Mouse (Mus musculus) embryonic facial prominence, embryonic 11.5 days (tissue): ENCODE results near the gene Rab34. TPM values are rescaled to one million over a fixed set of nuclear protein-coding genes. Genes with fewer than 3 reads are reported as not detected.

ENCODE experiments used
- ATAC-seq: fragments of 200-750 bp; cut with Nextera tagmentation; replicated peaks from 2 replicates; pipeline ENCODE4 v1.8.0; 2017; ENCODE audit warnings: low read depth; ENCODE audit not compliant: insufficient number of reproducible peaks, low FRiP score, low TSS enrichment
- DNase-seq: peaks from one replicate; pipeline ENCODE4 v3.0.0-alpha.2; 2015; ENCODE audit warnings: low spot score
- H3K27ac ChIP-seq: fragments of 300-500 bp; sonication (generic); replicated peaks from 2 replicates; pipeline ENCODE4 v1.5.1; 2014; ENCODE audit warnings: mild to moderate bottlenecking, low read depth, low read length, control low read depth
- H3K27me3 ChIP-seq: fragments of 300-500 bp; sonication (generic); 2 replicates; pipeline ENCODE4 v1.6.1; 2014; ENCODE audit warnings: mild to moderate bottlenecking, low read length, moderate library complexity, mixed read lengths; ENCODE audit not compliant: control insufficient read depth, insufficient read depth
- H3K36me3 ChIP-seq: fragments of 300-500 bp; sonication (generic); replicated peaks from 2 replicates; pipeline ENCODE4 v1.6.1; 2014; ENCODE audit warnings: low read depth, mild to moderate bottlenecking, low read length, moderate library complexity, mixed read lengths; ENCODE audit not compliant: control insufficient read depth, insufficient read depth
- H3K4me1 ChIP-seq: fragments of 300-500 bp; sonication (generic); 2 replicates; pipeline ENCODE4 v1.6.1; 2014; ENCODE audit warnings: low read length, mixed read lengths; ENCODE audit not compliant: control insufficient read depth, insufficient read depth
- H3K4me2 ChIP-seq: fragments of 300-500 bp; sonication (generic); 2 replicates; pipeline ENCODE4 v1.6.1; 2014; ENCODE audit warnings: low read depth, mild to moderate bottlenecking, control low read depth, low read length, moderate library complexity
- H3K4me3 ChIP-seq: fragments of 300-500 bp; sonication (generic); 2 replicates; pipeline ENCODE4 v1.5.1; 2014; ENCODE audit warnings: low read depth, low read length, control low read depth
- H3K9ac ChIP-seq: fragments of 300-500 bp; sonication (generic); replicated peaks from 2 replicates; pipeline ENCODE4 v1.6.1; 2014; ENCODE audit warnings: mild to moderate bottlenecking, control low read depth, low read length
- H3K9me3 ChIP-seq: fragments of 300-500 bp; sonication (generic); replicated peaks from 2 replicates; pipeline ENCODE4 v1.6.1; 2016; ENCODE audit warnings: mild to moderate bottlenecking, low read length, inconsistent platforms, mixed read lengths; ENCODE audit not compliant: control insufficient read depth
- WGBS: fragments of 180-500 bp; shearing (Covaris S2); extraction: QIAGEN DNeasy Blood & Tissue Kit; methylation state at CpG from one replicate; pipeline ENCODE4 v1.1.7; 2014; 5-methylcytosine and 5-hydroxymethylcytosine counted together
- polyA plus RNA-seq: library from polyadenylated mRNA; unstranded; fragments of >200 nt; fragmentation: Nextera tagmentation; extraction: Ambion mirVana; gene quantifications from 2 replicates; pipeline ENCODE4 v1.2.1, GENCODE M21; 2014

Rab34 gene
- polyA plus RNA-seq, 1 experiment from 2014 or later, result 139 TPM

GRCm38 (mm10) chr11:78178859-78179437 lies 9.3 kb upstream of the Rab34 start:
- H3K4me3 ChIP-seq, result peak overlapping the region; percentile 48
- 1% methylated on average over 29 of the region's 29 CpGs for WGBS
- H3K9me3 ChIP-seq, result no peaks in the 10 kb centered on the region
- peak overlapping the region; percentile 84 for H3K4me2 ChIP-seq
- ATAC-seq (0 out of 2 replicates have a peak, but pooled peaks have one; percentile 4), DNase-seq (peak; percentile 71)
- peak overlapping the region; percentile 88 for H3K27ac ChIP-seq
- peaks cover 7% of the 10 kb centered on the region; the same call in 1 of the 2 replicates for H3K4me1 ChIP-seq
- no peaks in the 10 kb centered on the region for H3K27me3 ChIP-seq
- H3K9ac ChIP-seq, result peak overlapping the region; percentile 73
- peaks cover 16% of the 10 kb centered on the region for H3K36me3 ChIP-seq

GRCm38 (mm10) chr11:78179438-78179999 lies 8.7 kb upstream of the Rab34 start:
- peak overlapping the region; percentile 73 for H3K9ac ChIP-seq
- DNase-seq (no peak), ATAC-seq (no peak)
- H3K36me3 ChIP-seq, result peaks cover 16% of the 10 kb centered on the region
- WGBS, result 30% methylated on average over 8 of the region's 8 CpGs
- H3K9me3 ChIP-seq, result no peaks in the 10 kb centered on the region
- H3K4me1 ChIP-seq, result peaks cover 7% of the 10 kb centered on the region; the same call in 1 of the 2 replicates
- H3K27me3 ChIP-seq, result no peaks in the 10 kb centered on the region
- H3K4me2 ChIP-seq, result peak overlapping the region; percentile 84
- H3K27ac ChIP-seq, result no peak overlapping the region
- H3K4me3 ChIP-seq, result peak overlapping the region; percentile 48

- H3K4me1 ChIP-seq, result peaks cover 7% of the 10 kb centered on the region; the same call in 1 of the 2 replicates
- peak overlapping the region; percentile 6 for H3K4me3 ChIP-seq
- no peak overlapping the region; the same call in none of the 2 replicates for H3K9ac ChIP-seq
- ATAC-seq (no peak), DNase-seq (no peak)
- 77% methylated on average over 6 of the region's 6 CpGs for WGBS
- H3K36me3 ChIP-seq, result peaks cover 16% of the 10 kb centered on the region
- no peaks in the 10 kb centered on the region for H3K27me3 ChIP-seq
- no peaks in the 10 kb centered on the region for H3K9me3 ChIP-seq
- H3K4me2 ChIP-seq, result peak overlapping the region; percentile 13; the same call in 1 of the 2 replicates
- H3K27ac ChIP-seq, result peak overlapping the region; percentile 28; the same call in 1 of the 2 replicates
These were observed 8.0 kb upstream of the Rab34 start for GRCm38 (mm10) chr11:78180081-78180761.

- Histone ChIP-seq H3K36me3 (peaks cover 16% of the 10 kb centered on the region), H3K27ac (no peak overlapping the region), H3K4me3 (peak overlapping the region; percentile 90), H3K4me1 (peaks cover 7% of the 10 kb centered on the region; the same call in 1 of the 2 replicates), H3K9ac (peak overlapping the region; percentile 95), H3K4me2 (peak overlapping the region; percentile 61), H3K27me3 (no peaks in the 10 kb centered on the region), H3K9me3 (no peaks in the 10 kb centered on the region)
- DNase-seq (no peak), ATAC-seq (no peak)
- WGBS, result 45% methylated on average over 2 of the region's 2 CpGs
These were observed 6.3 kb upstream of the Rab34 start for GRCm38 (mm10) chr11:78181830-78182357.

GRCm38 (mm10) chr11:78182450-78182849 lies 5.8 kb upstream of the Rab34 start:
- H3K4me2 ChIP-seq, result peak overlapping the region; percentile 61
- ATAC-seq (no peak), DNase-seq (no peak)
- no peak overlapping the region for H3K27ac ChIP-seq
- 12% methylated on average over 7 of the region's 7 CpGs for WGBS
- H3K9ac ChIP-seq, result peak overlapping the region; percentile 95
- H3K4me3 ChIP-seq, result peak overlapping the region; percentile 90
- no peaks in the 10 kb centered on the region for H3K9me3 ChIP-seq
- H3K36me3 ChIP-seq, result peaks cover 16% of the 10 kb centered on the region
- H3K4me1 ChIP-seq, result peaks cover 7% of the 10 kb centered on the region; the same call in 1 of the 2 replicates
- H3K27me3 ChIP-seq, result no peaks in the 10 kb centered on the region

- under 1% methylated on average over 38 of the region's 38 CpGs for WGBS
- ATAC-seq, result peak; percentile 81
- Histone ChIP-seq H3K4me3 (peak within 1 kb of the TSS; percentile 90), H3K36me3 (peaks cover 16% of the 10 kb centered on the region), H3K4me1 (peaks cover 7% of the 10 kb centered on the region; the same call in 1 of the 2 replicates), H3K9ac (peak within 1 kb of the TSS; percentile 95), H3K27me3 (no peaks in the 10 kb centered on the region), H3K9me3 (no peaks in the 10 kb centered on the region), H3K4me2 (peak within 1 kb of the TSS; percentile 61), H3K27ac (peak within 1 kb of the TSS; percentile 74)
- peak; percentile 97 for DNase-seq
These were observed 5.0 kb upstream of the Rab34 start, which contains the start of gene Rpl23a for GRCm38 (mm10) chr11:78182961-78183844. Gene Rpl23a (minus strand): TSS chr11:78183584.

GRCm38 (mm10) chr11:78183884-78184514 lies 4.2 kb upstream of the Rab34 start:
- 49% methylated on average over 10 of the region's 10 CpGs for WGBS
- H3K9ac ChIP-seq, result no peak overlapping the region
- no peak overlapping the region for H3K27ac ChIP-seq
- H3K9me3 ChIP-seq, result no peaks in the 10 kb centered on the region
- peaks cover 7% of the 10 kb centered on the region; the same call in 1 of the 2 replicates for H3K4me1 ChIP-seq
- H3K27me3 ChIP-seq, result no peaks in the 10 kb centered on the region
- peak overlapping the region; percentile 1; the same call in 1 of the 2 replicates for H3K4me3 ChIP-seq
- DNase-seq (no peak), ATAC-seq (no peak)
- peak overlapping the region; percentile 30 for H3K4me2 ChIP-seq
- H3K36me3 ChIP-seq, result peaks cover 16% of the 10 kb centered on the region
